Mouse (Mus musculus): ENCODE data around the gene Ddah2. TPM values are rescaled to one million over a fixed set of nuclear protein-coding genes. Genes with fewer than 3 reads are reported as not detected.

Gene Ddah2
- polyA plus RNA-seq (2012; rRNA removed): 59.5 and 63.3 TPM in 2 replicates

GRCm38 (mm10) chr17:35058911-35059892 is at the start of gene Ddah2:
Gene Ddah2, plus strand, starts transcription at chr17:35059035.
- H3K4me1 ChIP-seq (ENCODE audit: control insufficient read depth, insufficient read depth, low read length): peaks cover 24% of the 10 kb centered on the region
- under 1% methylated on average over 57 of the region's 57 CpGs for WGBS
- peak within 1 kb of the TSS; percentile 3 for H3K27ac ChIP-seq (ENCODE audit: insufficient read depth, low read length)
- TF ChIP-seq CTCF (IDR thresholded peaks at IDR 0.05; ENCODE audit: borderline replicate concordance, insufficient read depth, low read depth, low read length) (peak; percentile 46; the same call in 1 of the 2 replicates), POLR2A (IDR thresholded peaks at IDR 0.05; ENCODE audit: borderline replicate concordance, insufficient read depth, low read length) (peak; percentile 39; the same call in 1 of the 2 replicates)
- no peaks in the 10 kb centered on the region for H3K27me3 ChIP-seq (ENCODE audit: control insufficient read depth, insufficient read depth, low read length)
- peak; percentile 79 to 84 for DNase-seq
- peak within 1 kb of the TSS; percentile 88 for H3K4me3 ChIP-seq (replicated peaks; ENCODE audit: insufficient read depth, low read depth, low read length)

GRCm38 (mm10) chr17:35009586-35009985 is 49.2 kb upstream of the Ddah2 start:
- no peak for TF ChIP-seq CTCF (IDR thresholded peaks at IDR 0.05; ENCODE audit: borderline replicate concordance, insufficient read depth, low read depth, low read length)
- peak; percentile 46; the same call in 1 of the 2 replicates for TF ChIP-seq POLR2A (IDR thresholded peaks at IDR 0.05; ENCODE audit: borderline replicate concordance, insufficient read depth, low read length)
- WGBS: 11% methylated on average over 7 of the region's 7 CpGs

GRCm38 (mm10) chr17:35011440-35011839 is 47.4 kb upstream of the Ddah2 start:
- no peaks in the 10 kb centered on the region for H3K27me3 ChIP-seq (ENCODE audit: control insufficient read depth, insufficient read depth, low read length)

More at GRCm38 (mm10) chr17:35009586-35009985, 49.2 kb upstream of the Ddah2 start:
- peak; percentile 82 to 92 for DNase-seq
- Histone ChIP-seq H3K4me1 (ENCODE audit: control insufficient read depth, insufficient read depth, low read length) (peaks cover 20% of the 10 kb centered on the region), H3K27ac (ENCODE audit: insufficient read depth, low read length) (peak overlapping the region; percentile 81), H3K4me3 (replicated peaks; ENCODE audit: insufficient read depth, low read depth, low read length) (no peak overlapping the region), H3K27me3 (ENCODE audit: control insufficient read depth, insufficient read depth, low read length) (no peaks in the 10 kb centered on the region)

GRCm38 (mm10) chr17:35012430-35012829 is 46.4 kb upstream of the Ddah2 start:
- WGBS: 85% methylated on average over 13 of the region's 13 CpGs

More at GRCm38 (mm10) chr17:35011440-35011839, 47.4 kb upstream of the Ddah2 start:
- 65% methylated on average over 8 of the region's 8 CpGs for WGBS
- Histone ChIP-seq H3K27ac (ENCODE audit: insufficient read depth, low read length) (peak overlapping the region; percentile 54; the same call in 1 of the 2 replicates), H3K4me1 (ENCODE audit: control insufficient read depth, insufficient read depth, low read length) (peaks cover 33% of the 10 kb centered on the region), H3K4me3 (replicated peaks; ENCODE audit: insufficient read depth, low read depth, low read length) (no peak overlapping the region)
- no peak for DNase-seq
- TF ChIP-seq CTCF (IDR thresholded peaks at IDR 0.05; ENCODE audit: borderline replicate concordance, insufficient read depth, low read depth, low read length): no peak
- no peak for TF ChIP-seq POLR2A (IDR thresholded peaks at IDR 0.05; ENCODE audit: borderline replicate concordance, insufficient read depth, low read length)

GRCm38 (mm10) chr17:35013221-35013620 is 45.6 kb upstream of the Ddah2 start:
- 74% methylated on average over 6 of the region's 6 CpGs for WGBS
- Histone ChIP-seq H3K27ac (ENCODE audit: insufficient read depth, low read length) (no peak overlapping the region), H3K4me3 (replicated peaks; ENCODE audit: insufficient read depth, low read depth, low read length) (no peak overlapping the region), H3K4me1 (ENCODE audit: control insufficient read depth, insufficient read depth, low read length) (peaks cover 45% of the 10 kb centered on the region), H3K27me3 (ENCODE audit: control insufficient read depth, insufficient read depth, low read length) (no peaks in the 10 kb centered on the region)
- TF ChIP-seq CTCF (IDR thresholded peaks at IDR 0.05; ENCODE audit: borderline replicate concordance, insufficient read depth, low read depth, low read length) (no peak), POLR2A (IDR thresholded peaks at IDR 0.05; ENCODE audit: borderline replicate concordance, insufficient read depth, low read length) (no peak)
- DNase-seq: no peak

More at GRCm38 (mm10) chr17:35012430-35012829, 46.4 kb upstream of the Ddah2 start:
- TF ChIP-seq CTCF (IDR thresholded peaks at IDR 0.05; ENCODE audit: borderline replicate concordance, insufficient read depth, low read depth, low read length) (no peak), POLR2A (IDR thresholded peaks at IDR 0.05; ENCODE audit: borderline replicate concordance, insufficient read depth, low read length) (no peak)
- no peak overlapping the region for H3K27ac ChIP-seq (ENCODE audit: insufficient read depth, low read length)
- DNase-seq: no peak
- H3K27me3 ChIP-seq (ENCODE audit: control insufficient read depth, insufficient read depth, low read length): no peaks in the 10 kb centered on the region
- H3K4me3 ChIP-seq (replicated peaks; ENCODE audit: insufficient read depth, low read depth, low read length): no peak overlapping the region
- peaks cover 41% of the 10 kb centered on the region for H3K4me1 ChIP-seq (ENCODE audit: control insufficient read depth, insufficient read depth, low read length)

GRCm38 (mm10) chr17:35015296-35015695 is 43.5 kb upstream of the Ddah2 start:
- H3K4me1 ChIP-seq (ENCODE audit: control insufficient read depth, insufficient read depth, low read length): peaks cover 47% of the 10 kb centered on the region
- H3K27ac ChIP-seq (ENCODE audit: insufficient read depth, low read length): peak overlapping the region; percentile 91; the same call in 1 of the 2 replicates
- no peak overlapping the region for H3K4me3 ChIP-seq (replicated peaks; ENCODE audit: insufficient read depth, low read depth, low read length)
- 83% methylated on average over 16 of the region's 16 CpGs for WGBS
- no peak for TF ChIP-seq POLR2A (IDR thresholded peaks at IDR 0.05; ENCODE audit: borderline replicate concordance, insufficient read depth, low read length)
- DNase-seq: no peak
- no peaks in the 10 kb centered on the region for H3K27me3 ChIP-seq (ENCODE audit: control insufficient read depth, insufficient read depth, low read length)

GRCm38 (mm10) chr17:35016376-35016775 is 42.5 kb upstream of the Ddah2 start, which contains the start of gene Vwa7:
Gene Vwa7, plus strand, starts transcription at chr17:35016579.
- H3K27ac ChIP-seq (ENCODE audit: insufficient read depth, low read length): peak within 1 kb of the TSS; percentile 91
- H3K27me3 ChIP-seq (ENCODE audit: control insufficient read depth, insufficient read depth, low read length): no peaks in the 10 kb centered on the region
- DNase-seq: peak; percentile 86 to 88
- peaks cover 39% of the 10 kb centered on the region for H3K4me1 ChIP-seq (ENCODE audit: control insufficient read depth, insufficient read depth, low read length)
- no peak for TF ChIP-seq CTCF (IDR thresholded peaks at IDR 0.05; ENCODE audit: borderline replicate concordance, insufficient read depth, low read depth, low read length)
- peak; percentile 44; the same call in 1 of the 2 replicates for TF ChIP-seq POLR2A (IDR thresholded peaks at IDR 0.05; ENCODE audit: borderline replicate concordance, insufficient read depth, low read length)
- H3K4me3 ChIP-seq (replicated peaks; ENCODE audit: insufficient read depth, low read depth, low read length): peak within 1 kb of the TSS; percentile 48
- WGBS: 6% methylated on average over 12 of the region's 12 CpGs

Data from cerebellum, adult 2 months (tissue).